Mouse (Mus musculus) Patski (cell line): Measurements from ENCODE around the gene Phykpl. TPM values are rescaled to one million over a fixed set of nuclear protein-coding genes. Genes with fewer than 3 reads are reported as not detected.

ENCODE experiments used
- ATAC-seq: fragments of 100-300 bp; one replicate; pipeline ENCODE4 v1.8.0; 2021
- CTCF ChIA-PET: fragments of 350-600 bp; sonication (Branson Sonifier 250); formaldehyde crosslinking; loops from one replicate; lab custom pipeline; 2022; ENCODE audit warnings: inconsistent platforms; lab: Charles Lee
- POLR2A ChIA-PET: fragments of 350-600 bp; sonication (Branson Sonifier 250); formaldehyde crosslinking; loops from one replicate; lab custom pipeline; 2022; ENCODE audit warnings: antibody characterized with exemption, inconsistent platforms; lab: Charles Lee
- DNase-seq: peaks from one replicate; pipeline ENCODE4 v3.0.0-alpha.2; 2011; ENCODE audit warnings: low read depth, low spot score
- H3K27me3 ChIP-seq: fragments of 371-371 bp; one replicate; pipeline ENCODE4 v1.5.1; 2021
- CTCF ChIP-seq: fragments of 100-300 bp; IDR thresholded peaks from one replicate; pipeline ENCODE4 v1.5.1; 2021
- in situ Hi-C: fragments of 300-500 bp; cut with MboI; formaldehyde crosslinking; loops from 3 replicates; pipeline ENCODE4 v1.11.1; 2018; ENCODE audit warnings: low pct_unique_long_range_greater_than_20kb, mixed read lengths
- polyA plus RNA-seq: library from polyadenylated mRNA; unstranded; gene quantifications from one replicate; pipeline ENCODE4 v1.2.3, GENCODE M21; 2021

Gene Phykpl
- polyA plus RNA-seq, 1 experiment from 2014 or later, result 18.4 TPM

DNA sequence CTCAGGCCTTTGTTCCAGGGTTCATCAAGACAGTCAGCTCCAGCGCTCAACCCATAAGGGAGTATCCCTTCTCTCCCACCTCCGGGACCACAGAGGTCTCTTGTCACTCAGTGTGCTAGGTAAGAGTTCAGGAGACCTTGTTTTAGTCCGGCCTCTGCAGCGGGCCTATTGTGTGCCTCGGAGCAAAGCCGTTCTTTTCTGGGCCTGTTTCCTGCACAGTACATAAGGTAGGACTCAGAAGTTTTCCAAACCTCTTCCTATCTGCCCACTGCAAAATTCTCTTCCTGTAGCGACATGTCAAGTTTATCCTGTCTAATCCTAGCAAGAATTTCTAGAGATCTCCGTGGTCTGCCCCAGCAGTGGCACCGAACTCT lies 513 bp upstream of the Phykpl start:
- TF ChIP-seq CTCF, result no peak
- ChIA-PET POLR2A (interaction anchor here (0.6 to 1.3 kb wide), 2 partner anchors 21 to 49 kb away, joined by 4 to 5 read pairs; no protein-coding TSS in a partner anchor), CTCF (interaction anchor here (1.0 to 8.0 kb wide), 5 partner anchors 13 to 50 kb away, joined by 4 to 72 read pairs (median 4); no protein-coding TSS in a partner anchor)
- ATAC-seq (peak; percentile 1), DNase-seq (no peak)
- H3K27me3 ChIP-seq, result no peaks in the 10 kb centered on the region
- in situ Hi-C loops, result loop anchor here (5.0 kb wide), 1 partner anchor 42 kb away; no protein-coding TSS in a partner anchor

DNA sequence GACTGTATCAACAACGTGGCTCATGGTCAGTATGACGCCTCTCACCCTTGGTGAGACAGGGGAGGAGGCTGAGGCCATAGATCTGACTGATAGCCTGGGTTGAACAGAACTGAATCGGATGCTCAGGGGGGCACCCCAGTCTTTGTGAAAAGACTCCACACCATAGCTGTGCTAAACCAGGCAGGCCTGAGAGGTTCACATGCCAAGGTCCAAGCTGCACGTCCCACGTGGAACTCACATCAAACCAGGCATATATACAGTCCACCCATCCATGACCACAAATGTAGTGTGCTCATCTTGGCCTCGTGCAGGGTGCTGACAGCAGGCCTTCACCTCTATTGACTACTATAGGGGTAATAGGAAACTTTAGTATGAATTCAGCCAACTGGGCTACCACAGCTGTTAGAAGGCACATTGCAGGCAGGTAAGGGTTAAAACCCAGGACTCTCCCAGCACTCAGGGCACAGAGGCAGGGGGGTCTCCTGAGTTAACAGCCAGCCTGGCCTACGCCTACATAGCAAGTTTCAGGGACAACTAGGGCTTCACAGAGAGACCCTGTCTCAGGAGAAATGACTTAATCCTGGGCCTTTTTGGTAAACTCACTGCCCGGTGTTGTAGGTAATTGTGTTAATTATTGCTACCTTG lies 1.2 kb downstream of the Phykpl start:
- DNase-seq, result no peak
- CTCF ChIA-PET, result interaction anchor here (0.8 to 8.0 kb wide), 5 partner anchors 8 to 44 kb away, joined by 3 to 72 read pairs (median 5); no protein-coding TSS in a partner anchor
- H3K27me3 ChIP-seq, result no peaks in the 10 kb centered on the region
- in situ Hi-C loops, result no loop called here
- ATAC-seq, result no peak
- POLR2A ChIA-PET, result interaction anchor here (0.9 to 1.3 kb wide), 3 partner anchors 15 to 17 kb away, joined by 3 to 6 read pairs (median 3); no protein-coding TSS in a partner anchor
- TF ChIP-seq CTCF, result no peak

DNA sequence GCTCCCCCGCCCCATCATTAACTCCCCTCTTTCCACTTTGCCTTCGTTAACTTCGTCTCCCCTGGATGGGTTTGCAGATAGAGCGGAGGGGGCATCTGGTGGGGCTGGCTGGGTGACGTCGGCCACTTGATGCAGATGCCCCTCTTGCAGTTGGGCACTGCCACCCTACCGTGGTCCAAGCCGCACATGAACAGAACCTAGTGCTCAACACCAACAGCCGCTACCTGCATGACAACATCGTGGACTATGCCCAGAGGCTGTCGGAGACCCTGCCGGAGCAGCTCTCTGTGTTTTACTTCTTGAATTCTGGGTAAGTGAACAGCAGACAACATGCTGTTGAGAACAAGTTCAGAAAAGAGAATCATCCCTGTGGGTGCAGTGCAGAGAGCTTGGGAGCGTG lies 1.9 kb downstream of the Phykpl start:
- H3K27me3 ChIP-seq, result no peaks in the 10 kb centered on the region
- ATAC-seq, result no peak
- ChIA-PET CTCF (interaction anchor here (0.8 to 8.0 kb wide), 4 partner anchors 11 to 45 kb away, joined by 3 to 72 read pairs (median 4); no protein-coding TSS in a partner anchor), POLR2A (interaction anchor here (0.6 to 0.9 kb wide), 2 partner anchors 16 to 667 kb away, joined by 3 read pairs; no protein-coding TSS in a partner anchor)
- DNase-seq, result no peak
- in situ Hi-C loops, result no loop called here
- TF ChIP-seq CTCF, result no peak

DNA sequence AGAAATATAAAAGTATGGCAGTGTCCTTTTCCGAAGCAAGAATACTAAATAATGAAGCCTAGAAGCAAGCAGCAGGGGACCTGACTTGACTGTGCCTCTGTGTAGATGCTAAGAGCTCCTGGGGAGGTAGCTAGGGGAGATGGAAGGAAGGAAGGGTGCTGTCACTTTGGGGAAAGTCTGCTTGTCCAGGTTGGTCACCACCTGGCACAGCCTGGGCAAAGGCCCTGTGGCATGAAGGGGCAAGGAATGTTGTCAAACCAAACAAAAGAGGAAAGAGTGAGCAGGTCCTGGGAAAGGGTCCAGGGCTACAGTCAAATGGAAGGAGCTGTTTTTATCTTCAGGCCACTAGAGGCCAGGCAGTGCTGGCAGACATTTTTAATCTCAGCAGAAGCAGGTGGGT lies 2.5 kb downstream of the Phykpl start:
- in situ Hi-C loops, result no loop called here
- no peak for ATAC-seq

DNA sequence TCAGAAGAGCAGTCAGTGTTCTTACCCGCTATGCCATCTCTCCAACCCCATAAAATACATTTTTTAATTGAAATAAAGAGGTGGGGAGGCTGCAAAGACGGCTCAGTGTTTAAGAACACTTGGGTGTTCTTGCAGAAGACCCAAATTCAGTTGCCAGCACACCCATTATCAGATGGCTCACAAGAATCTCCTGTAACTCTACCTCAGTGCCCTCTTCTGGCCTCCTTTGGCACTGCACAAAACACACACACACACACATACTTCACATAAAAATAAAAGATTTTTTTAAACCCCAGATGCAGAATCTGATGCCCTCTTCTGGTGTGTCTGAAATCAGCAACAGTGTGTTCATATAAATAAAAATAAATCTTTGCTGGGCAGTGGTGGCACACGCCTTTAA lies 4.3 kb downstream of the Phykpl start:
- POLR2A ChIA-PET, result no interaction called here
- ATAC-seq, result no peak
- CTCF ChIA-PET, result no interaction called here
- no peaks in the 10 kb centered on the region for H3K27me3 ChIP-seq
- no peak for TF ChIP-seq CTCF
- no peak for DNase-seq
- in situ Hi-C loops, result no loop called here

More for the DNA sequence above, 2.5 kb downstream of the Phykpl start:
- H3K27me3 ChIP-seq, result no peaks in the 10 kb centered on the region
- TF ChIP-seq CTCF, result no peak
- no peak for DNase-seq
- CTCF ChIA-PET, result interaction anchor here (0.7 to 8.0 kb wide), 6 partner anchors 10 to 45 kb away, joined by 3 to 72 read pairs (median 4); no protein-coding TSS in a partner anchor
- POLR2A ChIA-PET, result interaction anchor here (1.2 kb wide), 1 partner anchor 20 kb away, joined by 5 read pairs; the partner anchor contains the start of gene Hnrnpab

DNA sequence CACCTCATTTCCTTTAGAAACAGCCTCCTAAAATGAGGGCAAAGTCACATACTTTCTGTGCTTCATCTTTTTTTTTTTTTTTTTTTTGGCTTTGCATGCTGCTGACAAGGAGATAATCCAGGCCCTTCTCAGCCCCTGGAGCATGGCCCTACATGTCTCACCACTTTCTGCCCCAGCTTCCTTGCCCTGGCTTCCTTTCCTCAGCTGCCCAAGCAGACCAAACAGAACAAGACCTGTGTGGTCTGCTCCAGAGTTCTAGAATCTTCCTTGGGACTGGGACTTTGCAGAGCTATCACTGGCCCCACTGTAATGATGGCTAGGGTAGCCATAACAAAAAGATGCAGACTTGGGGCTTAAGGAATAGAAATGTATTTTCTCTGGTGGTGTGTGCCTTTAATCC lies 5.4 kb downstream of the Phykpl start:
- ATAC-seq, result no peak
- in situ Hi-C loops, result no loop called here
- ChIA-PET CTCF (interaction anchor here (1.3 kb wide), 1 partner anchor 50 kb away, joined by 5 read pairs; no protein-coding TSS in a partner anchor), POLR2A (interaction anchor here (0.6 kb wide), 1 partner anchor 12 kb away, joined by 3 read pairs; no protein-coding TSS in a partner anchor)
- TF ChIP-seq CTCF, result no peak
- H3K27me3 ChIP-seq, result no peaks in the 10 kb centered on the region
- DNase-seq, result no peak

DNA sequence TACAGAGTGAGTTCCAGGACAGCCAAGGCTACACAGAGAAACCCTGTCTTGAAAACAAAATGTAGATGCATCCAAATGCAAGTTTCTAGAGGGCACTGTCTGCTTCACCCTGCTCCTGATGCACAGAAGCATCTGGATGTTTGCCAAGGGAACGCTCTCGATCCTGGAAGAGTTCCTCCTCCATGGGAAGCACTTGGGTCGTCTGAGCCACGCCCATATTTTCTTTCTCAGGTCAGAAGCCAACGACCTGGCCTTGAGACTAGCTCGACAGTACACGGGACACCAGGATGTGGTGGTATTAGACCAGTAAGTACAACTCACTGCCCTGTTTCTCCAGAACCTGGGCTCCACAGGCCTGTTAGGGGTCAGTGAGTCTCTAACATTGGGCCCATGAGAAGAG lies 6.6 kb downstream of the Phykpl start:
- no peaks in the 10 kb centered on the region for H3K27me3 ChIP-seq
- TF ChIP-seq CTCF, result no peak
- POLR2A ChIA-PET, result no interaction called here
- CTCF ChIA-PET, result no interaction called here
- in situ Hi-C loops, result no loop called here
- DNase-seq, result no peak
- ATAC-seq, result no peak

DNA sequence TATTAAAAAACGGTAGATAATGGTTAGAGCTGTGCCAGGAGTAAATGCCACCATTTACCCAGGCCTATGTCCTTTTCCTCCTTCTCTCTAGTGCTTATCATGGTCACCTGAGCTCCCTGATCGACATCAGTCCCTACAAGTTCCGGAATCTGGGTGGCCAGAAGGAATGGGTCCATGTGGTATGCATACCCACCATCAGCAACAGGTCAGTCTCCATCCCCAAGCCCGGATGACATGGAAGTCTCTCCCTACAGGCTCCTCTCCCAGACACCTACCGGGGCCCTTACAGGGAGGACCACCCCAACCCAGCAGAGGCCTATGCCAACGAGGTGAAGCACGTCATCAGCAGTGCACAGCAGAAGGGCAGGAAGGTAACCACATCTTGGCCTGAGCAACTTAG lies 7.4 kb downstream of the Phykpl start:
- in situ Hi-C loops, result no loop called here
- DNase-seq (no peak), ATAC-seq (no peak)
- no peak for TF ChIP-seq CTCF
- ChIA-PET POLR2A (no interaction called here), CTCF (no interaction called here)
- H3K27me3 ChIP-seq, result no peaks in the 10 kb centered on the region

DNA sequence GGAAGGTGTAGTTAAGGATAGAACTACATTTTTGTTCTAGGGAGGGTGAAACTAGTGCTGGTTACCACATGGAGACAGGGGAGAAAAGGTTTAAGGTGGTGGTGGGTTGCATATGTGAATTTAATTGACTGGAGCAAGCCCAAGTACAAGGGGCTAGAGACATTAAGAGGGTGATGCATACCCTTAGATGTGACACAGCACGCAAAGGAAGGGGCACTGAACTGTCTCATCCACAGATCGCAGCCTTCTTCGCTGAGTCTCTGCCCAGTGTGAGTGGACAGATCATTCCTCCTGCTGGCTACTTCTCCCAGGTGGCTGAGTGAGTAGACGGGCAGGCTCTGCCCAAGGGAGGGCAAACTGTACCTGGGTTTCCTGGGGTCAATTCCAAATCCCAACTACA lies 8.8 kb downstream of the Phykpl start:
- ATAC-seq, result no peak
- DNase-seq, result no peak
- in situ Hi-C loops, result no loop called here
- TF ChIP-seq CTCF, result no peak
- H3K27me3 ChIP-seq, result no peaks in the 10 kb centered on the region
- ChIA-PET CTCF (interaction anchor here (0.7 kb wide), 1 partner anchor 8 kb away, joined by 3 read pairs; no protein-coding TSS in a partner anchor), POLR2A (interaction anchor here (1.0 kb wide), 1 partner anchor 12 kb away, joined by 4 read pairs; no protein-coding TSS in a partner anchor)

DNA sequence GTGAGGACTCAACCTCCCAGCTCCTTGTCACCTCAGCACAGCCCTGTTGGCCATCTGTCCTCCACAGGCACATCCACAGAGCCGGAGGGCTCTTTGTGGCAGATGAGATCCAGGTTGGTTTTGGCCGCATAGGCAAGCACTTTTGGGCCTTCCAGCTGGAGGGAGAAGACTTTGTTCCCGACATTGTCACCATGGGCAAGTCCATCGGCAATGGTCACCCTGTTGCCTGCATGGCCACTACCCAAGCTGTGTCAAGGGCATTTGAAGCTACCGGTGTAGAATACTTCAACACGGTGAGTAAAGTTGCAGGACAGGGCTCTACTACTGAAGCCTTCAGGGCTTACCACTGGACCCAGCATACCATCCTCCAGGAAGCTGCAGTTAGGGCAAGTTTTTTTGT lies 9.3 kb downstream of the Phykpl start:
- no peak for TF ChIP-seq CTCF
- POLR2A ChIA-PET, result interaction anchor here (1.0 kb wide), 1 partner anchor 12 kb away, joined by 4 read pairs; no protein-coding TSS in a partner anchor
- CTCF ChIA-PET, result interaction anchor here (0.7 kb wide), 1 partner anchor 9 kb away, joined by 3 read pairs; no protein-coding TSS in a partner anchor
- in situ Hi-C loops, result no loop called here
- ATAC-seq (no peak), DNase-seq (no peak)
- no peaks in the 10 kb centered on the region for H3K27me3 ChIP-seq
